Mouse (Mus musculus) CD8-positive naive resting alpha-beta T cell, adult 2 months (primary cell): ENCODE data around the gene Srrm3.

Experiments used
- DNase-seq, 2 experiments: peaks; one replicate each; pipeline ENCODE4 v3.0.0; 2022; ENCODE audit warnings: low read depth in 2 of 2, low spot score in 2 of 2

The Srrm3 gene

DNA sequence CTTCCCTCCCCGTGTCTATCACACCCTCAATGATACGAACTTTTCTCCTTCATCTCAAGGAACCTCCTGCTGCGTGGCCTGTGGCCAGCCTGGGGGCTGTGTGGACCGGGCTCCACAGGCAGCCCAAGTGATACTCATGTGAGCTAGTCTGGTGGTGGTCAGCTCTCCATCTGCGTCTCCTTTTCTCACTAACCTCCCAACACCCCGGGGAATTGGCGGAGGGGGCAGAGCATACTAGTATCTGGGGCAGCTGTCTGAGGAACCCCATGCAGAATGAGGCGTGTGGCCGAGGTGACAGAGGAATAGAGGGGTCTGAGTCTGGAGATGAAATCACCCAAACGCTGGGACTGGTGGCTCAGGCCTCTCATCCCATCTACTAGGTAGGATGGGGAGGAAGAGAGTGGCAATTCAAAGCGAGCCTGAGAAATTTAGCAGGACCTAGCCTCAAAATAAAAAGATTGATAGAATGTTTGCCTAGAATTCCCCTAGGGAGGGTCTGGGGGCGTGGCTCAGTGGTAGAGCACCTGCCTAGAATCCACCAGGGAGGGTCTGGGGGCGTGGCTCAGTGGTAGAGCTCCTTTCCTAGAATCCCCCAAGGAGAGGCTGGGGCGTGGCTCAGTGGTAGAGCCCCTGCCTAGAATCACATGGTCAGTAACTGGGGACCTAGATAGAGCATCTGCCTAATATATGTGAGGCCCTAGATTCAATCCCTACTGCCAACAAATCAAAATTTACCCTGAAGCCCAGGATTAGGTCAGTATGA, 63.2 kb downstream of the Srrm3 start:
- DNase-seq, result no peak

DNA sequence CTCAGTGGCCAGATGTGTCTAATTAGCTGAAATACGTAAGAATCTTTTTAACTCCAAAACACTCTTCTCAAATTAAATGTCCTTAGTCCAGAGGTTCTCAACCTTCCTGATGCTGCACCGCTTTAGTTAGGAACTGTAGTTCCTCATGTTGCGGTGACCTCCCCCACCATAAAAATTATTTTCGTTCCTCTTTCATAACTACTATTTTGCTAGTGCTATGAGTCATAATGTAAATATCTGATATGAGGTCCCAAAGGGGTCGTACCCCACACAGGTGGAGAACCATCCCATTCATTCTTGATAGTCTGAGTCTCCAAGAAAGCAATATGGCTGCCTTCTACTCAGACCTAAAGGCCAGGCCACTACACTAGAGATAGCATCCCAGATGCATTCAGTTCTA, 63.8 kb downstream of the Srrm3 start:
- DNase-seq, result no peak

DNA sequence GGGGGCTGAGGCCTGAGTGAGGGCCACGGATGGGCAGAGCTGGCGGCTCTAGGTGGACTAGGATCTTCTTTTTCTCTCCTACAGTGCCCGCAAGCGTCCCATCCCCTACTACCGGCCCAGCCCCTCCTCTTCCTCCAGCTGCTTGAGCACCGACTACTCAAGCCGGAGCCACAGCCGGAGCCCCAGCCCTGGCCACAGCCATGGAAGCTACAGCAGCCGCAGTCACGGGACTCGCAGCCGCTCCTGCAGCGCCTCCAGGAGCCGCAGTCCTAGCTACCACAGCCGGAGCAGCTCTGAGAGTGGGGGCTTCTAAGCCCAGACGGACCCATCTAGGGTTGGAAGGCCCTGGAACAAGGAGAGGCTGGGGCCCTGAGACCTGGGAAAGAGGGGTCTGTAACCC, 66.3 kb downstream of the Srrm3 start:
- DNase-seq, result no peak

DNA sequence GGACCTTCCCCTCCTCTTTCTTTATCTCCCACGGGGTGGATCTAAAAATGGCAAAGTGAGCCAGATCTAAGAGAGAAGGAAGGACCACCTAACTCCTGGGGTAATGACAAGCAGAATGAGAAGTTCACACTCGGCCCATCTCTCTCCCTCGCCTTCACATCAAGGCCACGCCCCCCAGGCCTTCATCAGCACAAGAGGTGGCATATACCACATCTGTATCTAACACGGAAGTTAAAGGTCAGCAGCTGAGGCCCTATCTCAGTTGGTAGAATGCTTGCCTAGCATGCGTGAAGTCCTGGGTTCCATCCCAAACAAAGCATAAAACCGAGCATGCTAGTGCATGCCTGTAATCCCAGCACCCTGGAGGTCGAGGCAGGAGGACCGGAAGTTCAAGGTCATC, 67.1 kb downstream of the Srrm3 start:
- no peak for DNase-seq

DNA sequence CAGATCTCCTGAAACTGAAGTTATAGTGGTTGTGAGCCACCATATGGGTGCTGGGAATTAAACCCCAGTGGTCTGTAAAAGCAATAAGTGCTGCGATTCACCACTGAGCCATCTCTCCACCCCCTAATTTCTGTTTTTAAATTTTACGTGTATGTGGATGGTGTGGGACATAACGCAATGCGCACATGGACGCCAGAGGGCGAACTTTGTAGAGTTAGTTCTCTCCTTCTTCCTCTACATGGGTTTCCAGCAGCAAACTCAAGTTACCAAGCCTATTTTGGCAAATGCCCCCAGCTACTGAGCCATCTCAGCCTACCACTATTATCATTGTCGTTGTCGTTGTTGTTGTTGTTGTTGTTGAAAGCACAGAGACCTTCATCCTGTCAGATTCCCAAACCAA, 70.5 kb downstream of the Srrm3 start:
- peak in 1 of 2 experiments; percentile 34 for DNase-seq

DNA sequence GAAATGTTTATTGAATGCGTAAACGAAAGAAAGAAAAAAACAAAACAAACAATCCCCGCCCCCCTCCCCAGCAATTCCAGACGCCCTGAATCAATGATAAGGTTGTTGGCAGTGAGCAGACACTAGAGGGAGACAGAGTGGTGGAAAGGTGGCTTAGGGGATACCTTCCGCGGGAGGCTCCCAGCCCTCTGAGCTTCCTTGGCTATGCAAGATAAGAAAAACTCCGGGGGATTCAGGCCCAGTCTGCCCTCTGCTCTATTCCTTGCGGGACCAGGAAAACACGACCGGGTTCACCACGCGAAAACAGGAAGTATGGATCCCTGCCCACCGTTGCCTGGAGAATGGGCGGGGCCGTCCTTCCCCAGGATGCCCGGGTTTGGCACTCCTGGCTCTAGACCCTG, 71.1 kb downstream of the Srrm3 start:
- peak in 1 of 2 experiments; percentile 16 for DNase-seq

DNA sequence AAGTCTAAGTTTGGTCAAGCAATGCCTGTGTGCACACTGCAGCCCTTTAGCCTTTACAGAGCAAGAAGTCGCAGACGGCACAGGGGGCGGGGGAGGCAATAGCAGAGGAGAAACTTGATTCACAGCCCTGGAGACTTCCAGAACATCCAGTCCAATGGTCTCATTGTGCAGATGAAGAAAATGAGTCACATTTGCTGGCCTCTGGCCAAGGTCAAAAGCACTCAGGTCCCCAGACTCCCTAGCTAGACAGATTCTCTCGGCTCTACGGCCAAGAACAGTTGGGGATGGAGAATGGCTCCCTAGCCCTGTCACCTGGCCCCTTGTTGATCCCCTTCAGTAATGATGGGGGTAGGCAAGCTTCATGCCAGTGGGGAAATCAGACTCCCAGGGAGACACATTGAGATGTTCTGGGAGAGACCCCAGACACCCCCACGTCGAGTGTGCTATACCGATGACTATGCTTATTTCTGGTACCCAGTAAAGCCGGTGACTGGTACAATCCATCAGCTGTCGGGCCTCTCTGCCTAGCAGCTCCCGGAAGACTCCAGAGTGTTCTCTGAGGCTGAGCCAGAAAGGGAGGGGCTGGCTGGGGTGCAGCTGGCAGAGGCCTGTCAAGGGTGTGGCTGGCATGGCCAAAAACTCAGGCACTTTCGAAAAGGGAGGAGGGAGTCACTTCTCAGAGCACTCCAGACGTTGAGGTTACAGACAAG, 72.9 kb downstream of the Srrm3 start:
- DNase-seq, result no peak

DNA sequence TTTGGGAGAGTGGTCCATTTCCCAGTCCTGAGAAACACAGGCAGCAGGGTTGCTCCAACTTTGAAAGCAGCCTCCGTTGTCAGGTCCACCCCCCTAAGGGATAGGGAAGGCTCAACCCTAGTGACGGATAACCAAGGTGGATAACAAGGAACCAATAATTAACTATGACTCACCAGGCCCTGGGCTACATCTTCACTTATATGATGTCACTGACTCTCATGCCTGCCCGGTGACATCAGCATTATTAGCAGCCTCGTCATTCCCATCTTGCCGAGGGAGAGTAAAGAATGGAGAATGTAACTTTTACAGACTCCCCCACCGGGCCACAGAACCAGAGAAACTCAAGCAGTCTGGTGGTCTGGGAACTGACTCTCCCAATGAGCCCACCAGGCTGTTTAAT, 78.0 kb downstream of the Srrm3 start:
- DNase-seq, result no peak

DNA sequence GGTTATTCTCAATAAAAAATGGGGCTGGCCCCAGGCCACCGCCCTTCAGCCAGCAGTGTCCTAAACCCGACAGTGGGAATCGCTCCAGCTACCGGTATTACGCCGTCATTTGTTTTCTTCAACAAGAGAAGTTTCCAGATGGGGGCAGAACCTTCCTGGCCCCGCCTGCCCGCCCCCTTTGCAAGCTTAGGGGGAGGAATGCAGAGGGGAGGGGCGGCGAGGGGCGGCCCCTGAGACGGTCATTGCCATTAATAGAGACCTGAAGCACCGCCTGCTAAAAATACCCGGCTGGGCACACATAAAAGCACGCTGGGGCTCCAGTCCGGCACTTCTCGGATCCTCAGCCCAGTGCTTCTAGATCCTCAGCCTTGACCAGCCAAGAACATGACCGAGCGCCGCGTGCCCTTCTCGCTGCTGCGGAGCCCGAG, 81.0 kb downstream of the Srrm3 start, which contains the start of gene Hspb1:
Gene Hspb1 (plus strand): TSS at position 245 of the 428 bp plus-strand sequence.
- DNase-seq, result no peak

DNA sequence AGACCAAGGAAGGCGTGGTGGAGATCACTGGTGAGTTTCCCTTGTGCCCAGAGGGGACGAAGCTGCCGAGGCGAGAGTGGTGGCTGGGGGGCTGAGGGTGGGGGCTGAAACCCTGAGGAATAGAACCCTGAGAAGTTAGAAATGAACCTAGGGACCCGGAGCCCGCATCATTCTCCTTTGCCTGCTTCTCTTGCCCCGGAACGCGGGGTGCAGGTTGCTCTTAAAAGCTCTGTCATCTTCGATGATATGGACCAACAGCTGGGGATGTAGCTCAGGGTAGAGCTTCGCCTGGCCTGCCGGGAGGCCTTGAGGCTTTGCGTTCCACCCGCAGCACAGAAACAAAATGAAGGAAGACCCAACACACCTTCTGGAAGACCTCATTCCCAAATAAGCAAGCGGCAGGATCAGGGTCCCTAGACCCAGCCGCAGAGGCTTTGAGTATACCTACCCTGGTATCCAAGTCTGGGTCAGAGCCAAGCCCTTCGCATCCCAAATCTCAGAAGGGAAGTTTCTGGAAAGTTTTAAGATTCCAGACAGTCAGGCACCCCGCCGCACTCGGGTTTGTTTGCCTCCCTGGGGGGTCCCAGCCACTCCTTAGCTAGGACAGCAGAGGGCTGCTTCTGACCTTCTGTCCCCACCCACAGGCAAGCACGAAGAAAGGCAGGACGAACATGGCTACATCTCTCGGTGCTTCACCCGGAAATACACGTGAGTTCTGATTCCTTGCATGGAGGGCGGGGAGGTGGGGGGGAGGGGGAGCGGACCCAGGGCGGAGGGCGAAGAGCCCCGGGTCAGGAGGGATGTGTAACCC, 81.9 kb downstream of the Srrm3 start:
- no peak for DNase-seq

DNA sequence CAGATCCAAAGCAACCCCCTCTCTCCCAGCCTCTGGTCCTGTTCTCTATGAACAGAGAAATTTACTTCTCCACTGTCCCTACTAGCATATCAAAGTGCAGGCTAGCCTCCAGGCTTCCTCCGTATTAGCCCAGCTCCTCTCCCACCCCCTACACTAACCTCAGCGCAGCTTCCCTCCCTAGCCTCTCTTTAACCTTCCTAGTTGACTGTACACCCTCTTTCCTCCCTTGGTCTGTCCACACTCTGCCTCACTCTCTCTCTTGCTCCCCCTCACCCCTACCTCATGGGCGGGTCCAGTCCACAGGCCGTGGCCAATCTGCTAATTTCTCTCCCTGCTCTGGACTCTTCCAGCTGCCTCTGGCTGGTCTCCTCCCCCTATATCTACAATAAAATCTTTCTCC, 83.6 kb downstream of the Srrm3 start:
- no peak for DNase-seq

DNA sequence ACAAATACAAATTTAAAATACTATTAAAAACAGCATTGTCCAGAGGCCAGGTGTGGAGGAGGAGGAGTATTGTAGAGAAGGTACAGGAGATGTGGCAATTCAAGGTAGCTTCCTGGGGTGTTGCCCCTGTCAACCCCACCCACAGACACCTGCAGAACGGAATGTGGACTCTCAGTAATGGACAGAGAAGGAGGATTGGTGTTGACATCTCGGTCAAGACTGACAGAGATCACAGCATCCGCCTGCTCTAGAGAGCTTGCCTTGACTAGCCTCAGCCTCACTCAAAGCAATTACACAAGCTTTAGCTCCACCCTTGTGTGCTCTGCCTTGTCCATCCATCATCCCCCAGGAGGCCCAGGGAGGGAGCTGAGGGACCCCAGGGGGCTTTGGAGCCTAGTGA, 84.2 kb downstream of the Srrm3 start:
- DNase-seq, result no peak

DNA sequence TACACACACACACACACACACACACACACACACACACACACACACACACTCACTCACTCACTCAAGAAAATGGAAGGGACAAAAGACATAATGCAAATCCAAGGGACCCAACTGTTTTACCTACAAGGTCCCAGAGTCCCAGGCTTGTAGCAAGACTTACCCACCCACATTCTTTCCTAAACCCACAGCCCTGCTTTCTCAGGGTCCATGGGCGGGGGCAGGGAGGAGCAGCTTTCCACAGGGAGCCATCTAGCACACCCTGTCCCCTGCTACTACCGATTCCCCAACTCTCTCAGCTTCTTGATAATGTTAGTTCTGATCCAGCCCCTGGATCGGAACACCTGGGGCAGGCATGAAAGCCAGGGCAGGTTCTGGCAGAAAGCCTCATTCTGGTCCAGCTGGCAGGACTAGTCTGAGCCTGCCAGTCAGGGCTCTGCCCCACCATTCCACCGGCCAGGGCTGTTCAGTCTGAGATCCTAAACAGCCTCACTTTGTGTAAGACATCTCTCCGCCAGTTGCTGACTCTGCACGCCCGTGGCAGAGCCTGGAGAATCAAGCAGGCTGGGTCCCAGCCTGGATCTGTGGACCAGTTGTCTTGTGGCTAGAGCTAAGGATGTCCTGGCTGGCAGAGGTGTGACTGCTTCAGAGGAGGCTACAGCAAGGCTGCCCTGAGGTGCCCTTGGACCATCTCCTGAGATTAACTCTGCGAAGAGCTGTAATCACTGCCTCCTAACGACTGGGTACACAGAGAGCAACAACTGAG, 86.1 kb downstream of the Srrm3 start:
- DNase-seq, result no peak

DNA sequence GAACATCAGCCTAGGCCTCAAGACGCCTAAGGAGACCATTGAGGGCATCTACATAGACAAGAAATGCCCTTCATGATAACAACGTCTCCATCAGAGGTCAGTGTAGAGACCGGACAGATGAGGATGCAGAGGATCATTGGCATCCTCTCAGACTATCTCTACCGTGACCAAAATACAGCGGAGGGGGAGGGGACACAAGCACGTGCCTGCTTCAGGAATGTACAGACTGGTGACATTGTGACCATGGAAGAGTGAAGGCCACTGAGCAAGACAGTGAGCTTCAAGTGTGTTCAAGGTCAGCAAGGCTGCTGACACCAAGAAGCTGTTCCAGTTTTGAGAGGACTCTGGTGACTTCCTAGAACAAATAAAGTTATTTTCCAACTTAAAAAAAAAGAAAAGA, 88.3 kb downstream of the Srrm3 start:
- no peak for DNase-seq

DNA sequence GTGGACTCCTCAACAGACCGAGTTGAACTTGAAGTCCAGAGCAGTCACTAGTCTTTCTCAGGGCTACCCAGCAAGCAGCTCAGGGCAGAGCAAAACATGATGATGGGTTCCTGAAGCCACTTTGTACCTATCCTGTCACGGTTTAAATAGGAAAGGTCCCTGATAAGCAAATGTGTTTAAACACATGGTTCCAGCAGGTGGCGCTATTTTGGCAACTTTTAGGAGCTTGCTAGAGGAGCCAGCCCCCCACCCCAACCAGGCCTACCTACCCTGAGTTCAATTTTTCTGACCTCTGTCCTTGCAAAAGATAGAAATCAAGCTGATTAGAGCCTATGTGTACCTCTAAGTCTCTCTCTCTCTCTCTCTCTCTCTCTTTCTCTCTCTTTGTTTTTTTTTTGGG, 91.3 kb downstream of the Srrm3 start:
- peak; percentile 28 to 56 for DNase-seq

DNA sequence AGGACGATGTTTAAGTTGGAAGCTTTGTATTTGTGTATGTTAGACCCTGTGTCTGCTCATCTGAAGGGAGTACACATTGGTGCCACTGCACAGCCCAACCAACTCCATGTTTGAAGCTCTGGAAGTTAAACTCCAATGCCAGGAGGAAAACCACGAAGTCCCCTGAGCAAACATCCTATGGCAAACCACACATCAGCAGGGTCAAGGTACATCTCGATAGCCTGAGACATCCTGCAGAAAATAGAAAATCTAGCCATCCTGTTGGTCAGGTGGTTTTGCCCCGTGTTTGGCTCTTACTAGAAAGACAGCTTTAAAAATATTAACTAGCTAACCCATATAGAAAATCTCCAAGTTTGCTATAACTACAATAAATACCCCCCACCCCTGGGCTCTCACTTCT, 92.3 kb downstream of the Srrm3 start:
- DNase-seq, result no peak

DNA sequence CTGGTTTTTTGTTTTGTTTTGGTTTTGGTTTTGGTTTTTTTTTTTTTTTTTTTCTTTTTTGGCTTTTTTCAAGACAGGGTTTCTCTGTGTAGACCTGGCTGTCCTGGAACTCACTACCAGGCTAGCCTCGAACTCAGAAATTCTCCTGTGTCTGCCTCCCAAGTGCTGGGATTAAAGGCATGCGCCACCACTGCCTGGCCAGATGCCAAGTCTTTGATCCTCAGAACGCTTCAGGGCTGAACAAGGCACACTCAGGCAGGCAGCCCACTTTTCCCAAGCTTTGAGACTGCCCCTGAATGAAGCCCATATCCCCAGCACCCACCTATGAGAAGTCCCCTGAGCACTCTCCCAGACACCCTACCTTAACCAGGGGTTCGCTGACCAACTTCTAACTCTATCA, 93.1 kb downstream of the Srrm3 start:
- DNase-seq, result no peak

DNA sequence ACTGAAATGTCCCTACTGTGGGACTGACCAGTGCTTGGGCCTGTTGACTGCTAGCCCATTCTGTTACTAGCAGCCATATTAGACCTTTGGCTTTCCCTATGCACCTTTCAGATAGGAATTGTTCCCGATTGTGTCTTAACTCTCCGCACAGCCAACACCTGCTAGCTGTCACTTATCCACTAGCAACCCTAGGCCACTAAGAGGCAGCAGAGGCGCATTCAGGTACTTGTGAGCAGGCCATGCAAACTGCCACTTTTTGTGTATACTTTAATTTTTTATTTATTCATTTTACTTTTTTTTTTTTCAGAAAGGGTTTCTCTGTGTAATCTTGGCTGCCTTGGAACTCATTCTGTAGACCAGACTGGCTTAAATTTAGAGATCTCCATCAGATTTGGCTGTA, 94.0 kb downstream of the Srrm3 start:
- no peak for DNase-seq

DNA sequence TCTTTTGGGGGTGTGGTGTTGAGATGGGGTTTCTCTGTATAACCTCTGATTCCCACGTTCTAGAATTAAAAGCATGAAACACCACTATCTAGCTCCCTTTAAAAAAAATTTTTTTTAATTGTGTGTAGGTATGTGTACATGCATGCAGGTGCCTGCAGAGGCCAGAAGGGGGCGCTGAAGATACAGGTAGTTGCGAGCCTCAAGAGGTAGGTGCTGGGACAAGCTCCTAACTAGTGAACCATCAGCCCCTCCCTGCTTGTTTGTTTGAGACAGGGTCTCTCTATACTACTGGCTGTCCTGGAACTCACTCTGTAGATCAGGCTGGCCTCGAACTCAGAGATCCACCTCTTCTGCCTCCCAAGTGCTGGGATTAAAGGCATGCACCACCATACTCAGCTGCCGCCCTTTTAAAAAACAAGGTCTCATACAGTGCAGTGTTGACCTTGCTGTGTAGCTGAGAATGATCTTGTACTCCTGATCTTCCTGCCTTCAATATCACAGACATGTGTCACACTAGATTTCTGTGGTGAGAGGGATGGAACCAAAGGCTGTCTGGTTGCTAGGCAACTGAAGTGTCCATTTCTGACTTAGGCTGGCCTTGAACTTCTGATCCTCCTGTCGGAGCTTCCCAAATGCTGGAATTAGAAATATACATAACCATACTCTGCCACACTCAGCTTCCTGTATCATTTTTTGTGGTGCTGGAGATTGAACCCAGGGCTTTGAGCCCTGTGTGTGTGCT, 94.8 kb downstream of the Srrm3 start:
- DNase-seq, result no peak

DNA sequence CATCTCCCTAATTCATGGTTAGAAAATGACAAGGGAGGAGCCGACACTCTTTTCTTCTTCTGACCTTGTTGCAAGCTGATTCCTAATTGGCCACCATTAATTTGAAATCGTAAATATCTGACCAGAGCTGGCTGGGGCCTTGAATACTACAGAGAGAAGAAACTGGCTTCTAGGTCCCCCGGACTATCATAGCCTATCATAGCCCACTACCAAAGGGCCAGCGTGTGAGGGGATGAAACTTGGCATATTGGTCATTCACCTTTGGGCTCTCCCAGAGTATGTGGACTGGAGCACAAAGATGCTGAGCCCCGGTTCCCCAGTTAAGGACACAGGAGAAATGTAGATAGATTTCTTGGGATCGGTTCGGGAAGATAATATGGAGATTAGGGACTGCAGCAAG, 96.4 kb downstream of the Srrm3 start:
- DNase-seq, result no peak
